Mouse (Mus musculus): ENCODE results near the gene Icam4. TPM values are rescaled to one million over a fixed set of nuclear protein-coding genes. Genes with fewer than 3 reads are reported as not detected.

Gene Icam4
- polyA plus RNA-seq, 1 experiment from 2014 or later, result 5.9 TPM

GRCm38 (mm10) chr9:21030781-21031250, 1.6 kb downstream of the Icam4 start:
- peaks cover 70% of the 10 kb centered on the region for H3K4me1 ChIP-seq (replicated peaks)

GRCm38 (mm10) chr9:21031251-21031895, 2.2 kb downstream of the Icam4 start:
- no peaks in the 10 kb centered on the region for H3K9me3 ChIP-seq
- peaks cover 100% of the 10 kb centered on the region for H3K27me3 ChIP-seq (ENCODE audit: insufficient read depth, poor library complexity, severe bottlenecking)
- H3K27ac ChIP-seq, result no peak overlapping the region
- H3K36me3 ChIP-seq, result no peaks in the 10 kb centered on the region
- H3K4me3 ChIP-seq, result peak overlapping the region; percentile 55
- under 1% methylated on average over 36 of the region's 36 CpGs for WGBS
- peaks cover 75% of the 10 kb centered on the region for H3K4me1 ChIP-seq (replicated peaks)
- DNase-seq (ENCODE audit: low spot score), result peak; percentile 65

More at GRCm38 (mm10) chr9:21030781-21031250, 1.6 kb downstream of the Icam4 start:
- under 1% methylated on average over 13 of the region's 13 CpGs for WGBS
- Histone ChIP-seq H3K9me3 (no peaks in the 10 kb centered on the region), H3K36me3 (no peaks in the 10 kb centered on the region), H3K27ac (no peak overlapping the region), H3K27me3 (ENCODE audit: insufficient read depth, poor library complexity, severe bottlenecking) (peaks cover 100% of the 10 kb centered on the region), H3K4me3 (peak overlapping the region; percentile 55)
- DNase-seq (ENCODE audit: low spot score), result peak; percentile 83

- no peak within 1 kb of the TSS for H3K27ac ChIP-seq
- DNase-seq (ENCODE audit: low spot score), result no peak
- no peaks in the 10 kb centered on the region for H3K9me3 ChIP-seq
- H3K4me1 ChIP-seq (replicated peaks), result peaks cover 77% of the 10 kb centered on the region
- H3K27me3 ChIP-seq (ENCODE audit: insufficient read depth, poor library complexity, severe bottlenecking), result peaks cover 100% of the 10 kb centered on the region
- WGBS, result 2% methylated on average over 34 of the region's 35 CpGs
- peak within 1 kb of the TSS; percentile 55 for H3K4me3 ChIP-seq
- no peaks in the 10 kb centered on the region for H3K36me3 ChIP-seq
These were observed 2.8 kb downstream of the Icam4 start, which contains the start of gene Icam5 for GRCm38 (mm10) chr9:21031896-21032351. TSS of gene Icam5 (plus strand) at chr9:21032073.

- H3K4me3 ChIP-seq, result peak overlapping the region; percentile 55
- WGBS, result 2% methylated on average over 7 of the region's 7 CpGs
- H3K27ac ChIP-seq, result no peak overlapping the region
- no peaks in the 10 kb centered on the region for H3K36me3 ChIP-seq
- H3K27me3 ChIP-seq (ENCODE audit: insufficient read depth, poor library complexity, severe bottlenecking), result peaks cover 100% of the 10 kb centered on the region
- DNase-seq (ENCODE audit: low spot score), result peak; percentile 12
- H3K4me1 ChIP-seq (replicated peaks), result peaks cover 82% of the 10 kb centered on the region
- no peaks in the 10 kb centered on the region for H3K9me3 ChIP-seq
These were observed 3.3 kb downstream of the Icam4 start for GRCm38 (mm10) chr9:21032491-21032890.

- peak; percentile 77 for DNase-seq (ENCODE audit: low spot score)
- Histone ChIP-seq H3K9me3 (no peaks in the 10 kb centered on the region), H3K27ac (no peak overlapping the region), H3K36me3 (no peaks in the 10 kb centered on the region), H3K4me3 (peak overlapping the region; percentile 55), H3K27me3 (ENCODE audit: insufficient read depth, poor library complexity, severe bottlenecking) (peaks cover 100% of the 10 kb centered on the region), H3K4me1 (replicated peaks) (peaks cover 83% of the 10 kb centered on the region)
- 1% methylated on average over 34 of the region's 34 CpGs for WGBS
These were observed 4.0 kb downstream of the Icam4 start for GRCm38 (mm10) chr9:21033136-21033535.

- Histone ChIP-seq H3K4me1 (replicated peaks) (peaks cover 83% of the 10 kb centered on the region), H3K27me3 (ENCODE audit: insufficient read depth, poor library complexity, severe bottlenecking) (peaks cover 100% of the 10 kb centered on the region), H3K27ac (no peak overlapping the region), H3K36me3 (no peaks in the 10 kb centered on the region), H3K9me3 (peaks cover 3% of the 10 kb centered on the region; the same call in 1 of the 2 replicates), H3K4me3 (peak overlapping the region; percentile 28; the same call in 1 of the 2 replicates)
- WGBS, result 2% methylated on average over 17 of the region's 17 CpGs
- peak; percentile 34 for DNase-seq (ENCODE audit: low spot score)
These were observed 5.4 kb downstream of the Icam4 start for GRCm38 (mm10) chr9:21034481-21035085.

- 18% methylated on average over 9 of the region's 9 CpGs for WGBS
- Histone ChIP-seq H3K27me3 (ENCODE audit: insufficient read depth, poor library complexity, severe bottlenecking) (peaks cover 100% of the 10 kb centered on the region), H3K36me3 (no peaks in the 10 kb centered on the region), H3K4me1 (replicated peaks) (peaks cover 73% of the 10 kb centered on the region), H3K27ac (no peak overlapping the region), H3K9me3 (peaks cover 3% of the 10 kb centered on the region; the same call in 1 of the 2 replicates), H3K4me3 (peak overlapping the region; percentile 28)
- DNase-seq (ENCODE audit: low spot score), result no peak
These were observed 6.4 kb downstream of the Icam4 start for GRCm38 (mm10) chr9:21035586-21035985.

- H3K4me1 ChIP-seq (replicated peaks), result peaks cover 71% of the 10 kb centered on the region
- WGBS, result 8% methylated on average over 20 of the region's 20 CpGs
These were observed 7.0 kb downstream of the Icam4 start for GRCm38 (mm10) chr9:21036161-21036560.

GRCm38 (mm10) chr9:21036666-21037065, 7.5 kb downstream of the Icam4 start:
- Histone ChIP-seq H3K27ac (no peak overlapping the region), H3K36me3 (no peaks in the 10 kb centered on the region), H3K27me3 (ENCODE audit: insufficient read depth, poor library complexity, severe bottlenecking) (peaks cover 100% of the 10 kb centered on the region), H3K4me1 (replicated peaks) (peaks cover 68% of the 10 kb centered on the region), H3K9me3 (peaks cover 3% of the 10 kb centered on the region; the same call in 1 of the 2 replicates), H3K4me3 (peak overlapping the region; percentile 50)
- peak; percentile 16 for DNase-seq (ENCODE audit: low spot score)
- 3% methylated on average over 22 of the region's 22 CpGs for WGBS

More at GRCm38 (mm10) chr9:21036161-21036560, 7.0 kb downstream of the Icam4 start:
- peak; percentile 23 for DNase-seq (ENCODE audit: low spot score)
- Histone ChIP-seq H3K9me3 (peaks cover 3% of the 10 kb centered on the region; the same call in 1 of the 2 replicates), H3K27ac (no peak overlapping the region), H3K36me3 (no peaks in the 10 kb centered on the region), H3K4me3 (peak overlapping the region; percentile 50; the same call in 1 of the 2 replicates), H3K27me3 (ENCODE audit: insufficient read depth, poor library complexity, severe bottlenecking) (peaks cover 100% of the 10 kb centered on the region)

GRCm38 (mm10) chr9:21037481-21037891, 8.3 kb downstream of the Icam4 start:
- Histone ChIP-seq H3K4me3 (peak overlapping the region; percentile 50), H3K27me3 (ENCODE audit: insufficient read depth, poor library complexity, severe bottlenecking) (peaks cover 93% of the 10 kb centered on the region), H3K27ac (peak overlapping the region; percentile 71), H3K9me3 (peaks cover 3% of the 10 kb centered on the region; the same call in 1 of the 2 replicates), H3K36me3 (no peaks in the 10 kb centered on the region), H3K4me1 (replicated peaks) (peaks cover 60% of the 10 kb centered on the region)
- WGBS, result 1% methylated on average over 31 of the region's 31 CpGs
- DNase-seq (ENCODE audit: low spot score), result peak; percentile 50

- Histone ChIP-seq H3K9me3 (peaks cover 3% of the 10 kb centered on the region; the same call in 1 of the 2 replicates), H3K36me3 (no peaks in the 10 kb centered on the region), H3K27me3 (ENCODE audit: insufficient read depth, poor library complexity, severe bottlenecking) (peaks cover 70% of the 10 kb centered on the region), H3K27ac (no peak overlapping the region), H3K4me1 (replicated peaks) (peaks cover 43% of the 10 kb centered on the region), H3K4me3 (no peak overlapping the region)
- no peak for DNase-seq (ENCODE audit: low spot score)
- WGBS, result 72% methylated on average over 3 of the region's 3 CpGs
These were observed 10.6 kb downstream of the Icam4 start for GRCm38 (mm10) chr9:21039779-21040178.

- Histone ChIP-seq H3K27me3 (ENCODE audit: insufficient read depth, poor library complexity, severe bottlenecking) (peaks cover 55% of the 10 kb centered on the region), H3K4me3 (no peak overlapping the region)
- WGBS, result 51% methylated on average over 4 of the region's 4 CpGs
These were observed 12.1 kb downstream of the Icam4 start for GRCm38 (mm10) chr9:21041308-21041707.

GRCm38 (mm10) chr9:21043563-21043962, 14.4 kb downstream of the Icam4 start:
- 91% methylated on average over 4 of the region's 4 CpGs for WGBS
- DNase-seq (ENCODE audit: low spot score), result no peak
- H3K27me3 ChIP-seq (ENCODE audit: insufficient read depth, poor library complexity, severe bottlenecking), result peaks cover 32% of the 10 kb centered on the region
- no peaks in the 10 kb centered on the region for H3K36me3 ChIP-seq
- H3K9me3 ChIP-seq, result peaks cover 3% of the 10 kb centered on the region; the same call in 1 of the 2 replicates
- H3K4me3 ChIP-seq, result no peak overlapping the region
- H3K4me1 ChIP-seq (replicated peaks), result peaks cover 8% of the 10 kb centered on the region
- H3K27ac ChIP-seq, result no peak overlapping the region

More at GRCm38 (mm10) chr9:21041308-21041707, 12.1 kb downstream of the Icam4 start:
- DNase-seq (ENCODE audit: low spot score), result no peak
- peaks cover 29% of the 10 kb centered on the region for H3K4me1 ChIP-seq (replicated peaks)
- peaks cover 3% of the 10 kb centered on the region; the same call in 1 of the 2 replicates for H3K9me3 ChIP-seq
- H3K36me3 ChIP-seq, result no peaks in the 10 kb centered on the region
- H3K27ac ChIP-seq, result no peak overlapping the region
